In genomic region chr2:18415242-18415641, GRCm38 (mm10) we compare ENCODE assay signal across 30 mouse cellular contexts. TPM values are rescaled to one million over a fixed set of nuclear protein-coding genes. Genes with fewer than 3 reads are reported as not detected.
A peak's percentile ranks its signal among the peaks of the same experiment; 100 is the strongest.
DNase-seq lines count a peak whose midpoint lies in the region; ATAC-seq and TF ChIP-seq lines count a peak whose summit lies in the region.
"Had no signal": no experiment of that assay in that cellular context is flagged by ENCODE, and none has a peak within 500 bp of the region (broad histone marks: within the 10 kb centered on the region; RNA-seq: fewer than 3 reads in every experiment).

No protein-coding gene starts in this region.

- H3K27me3 ChIP-seq in MEL (ENCODE audit: control insufficient read depth in 1 of 2, insufficient read depth in 2 of 2, low read length in 2 of 2) = no peaks in the 10 kb centered on the region
- H3K27me3 ChIP-seq in stomach, postnatal 0 days (ENCODE audit: control insufficient read depth, insufficient read depth, low read length) = no peaks in the 10 kb centered on the region
- H3K27me3 ChIP-seq: CH12.LX; embryonic facial prominence, embryonic 12.5 days; embryonic facial prominence, embryonic 15.5 days; forebrain, embryonic 12.5 days; heart, embryonic 15.5 days; hindbrain, embryonic 13.5 days had no signal

- ATAC-seq in stomach, postnatal 0 days (ENCODE audit: low FRiP score, low TSS enrichment) = peak; percentile 12; the same call in 1 of the 2 replicates
- ATAC-seq: forebrain, embryonic 16.5 days; hindbrain, embryonic 16.5 days; intestine, postnatal 0 days had no signal

- no peak overlapping the region for H3K4me3 ChIP-seq in MEL (ENCODE audit: control insufficient read depth in 1 of 2, insufficient read depth in 1 of 2, low read depth in 2 of 2, low read length in 2 of 2)
- H3K4me3 ChIP-seq in stomach, postnatal 0 days (ENCODE audit: low read depth, low read length) = no peak overlapping the region
- H3K4me3 ChIP-seq: embryonic facial prominence, embryonic 12.5 days; embryonic facial prominence, embryonic 15.5 days; erythroblast, embryonic 14.5 days; forebrain, embryonic 12.5 days; heart, embryonic 15.5 days; hindbrain, embryonic 10.5 days; hindbrain, embryonic 13.5 days had no signal

- no peak overlapping the region for H3K9ac ChIP-seq in MEL (ENCODE audit: control insufficient read depth, low read depth, low read length, poor library complexity, severe bottlenecking)
- no peak overlapping the region for H3K9ac ChIP-seq in stomach, postnatal 0 days (ENCODE audit: low read length)
- H3K9ac ChIP-seq: embryonic facial prominence, embryonic 12.5 days; embryonic facial prominence, embryonic 15.5 days; forebrain, embryonic 12.5 days; heart, embryonic 15.5 days; hindbrain, embryonic 13.5 days had no signal

- TF ChIP-seq EP300 in MEL (IDR thresholded peaks at IDR 0.05; ENCODE audit: low read depth in 1 of 2, low read length in 2 of 2) = no peak
- TF ChIP-seq EP300 in stomach, postnatal 0 days (optimal IDR thresholded peaks at IDR 0.05) = no peak

- H3K4me1 ChIP-seq in MEL (ENCODE audit: control insufficient read depth in 1 of 2, insufficient read depth in 2 of 2, low read length in 2 of 2) = no peaks in the 10 kb centered on the region
- H3K4me1 ChIP-seq in stomach, postnatal 0 days (replicated peaks; ENCODE audit: control insufficient read depth, insufficient read depth) = no peaks in the 10 kb centered on the region
- H3K4me1 ChIP-seq: embryonic facial prominence, embryonic 12.5 days; embryonic facial prominence, embryonic 15.5 days; forebrain, embryonic 12.5 days; heart, embryonic 15.5 days; hindbrain, embryonic 10.5 days; hindbrain, embryonic 13.5 days had no signal

- TF ChIP-seq POLR2A in MEL (IDR thresholded peaks at IDR 0.05; ENCODE audit: control insufficient read depth in 1 of 2, insufficient read depth in 1 of 2, low read depth in 1 of 2, low read length in 2 of 2, poor library complexity in 1 of 2) = no peak

- 71% methylated on average over 3 of the region's 3 CpGs for WGBS in stomach, postnatal 0 days

- H3K27ac ChIP-seq in MEL (ENCODE audit: control insufficient read depth, low read depth, low read length) = no peak overlapping the region
- no peak overlapping the region for H3K27ac ChIP-seq in stomach, postnatal 0 days (replicated peaks)
- H3K27ac ChIP-seq: embryonic facial prominence, embryonic 12.5 days; embryonic facial prominence, embryonic 15.5 days; forebrain, embryonic 12.5 days; heart, embryonic 15.5 days; hindbrain, embryonic 10.5 days; hindbrain, embryonic 13.5 days had no signal

- H3K9me3 ChIP-seq in MEL (replicated peaks; ENCODE audit: insufficient read depth, low read length) = no peaks in the 10 kb centered on the region
- H3K9me3 ChIP-seq in stomach, postnatal 0 days (ENCODE audit: control insufficient read depth, low read length) = no peaks in the 10 kb centered on the region
- H3K9me3 ChIP-seq: embryonic facial prominence, embryonic 12.5 days; embryonic facial prominence, embryonic 15.5 days; forebrain, embryonic 12.5 days; G1E; heart, embryonic 15.5 days; hindbrain, embryonic 13.5 days had no signal

- no peaks in the 10 kb centered on the region for H3K36me3 ChIP-seq in MEL (ENCODE audit: control insufficient read depth in 1 of 2, insufficient read depth in 2 of 2, low read length in 2 of 2)
- no peaks in the 10 kb centered on the region for H3K36me3 ChIP-seq in stomach, postnatal 0 days (ENCODE audit: control insufficient read depth, insufficient read depth, low read length)
- H3K36me3 ChIP-seq: embryonic facial prominence, embryonic 12.5 days; embryonic facial prominence, embryonic 15.5 days; forebrain, embryonic 12.5 days; G1E; heart, embryonic 15.5 days; hindbrain, embryonic 10.5 days; hindbrain, embryonic 13.5 days had no signal

- no peak overlapping the region for H3K4me2 ChIP-seq in stomach, postnatal 0 days (replicated peaks; ENCODE audit: low read depth)
- H3K4me2 ChIP-seq: embryonic facial prominence, embryonic 12.5 days; embryonic facial prominence, embryonic 15.5 days; forebrain, embryonic 12.5 days; heart, embryonic 11.5 days; heart, embryonic 15.5 days; hindbrain, embryonic 13.5 days had no signal

- no peaks in the 10 kb centered on the region for H3K79me2 ChIP-seq in MEL (ENCODE audit: control insufficient read depth, insufficient read depth, low read length, poor library complexity)

- TF ChIP-seq CTCF in MEL (IDR thresholded peaks at IDR 0.05 in 2 of 3, conservative IDR thresholded peaks at IDR 0.05 in 1 of 3; ENCODE audit: control insufficient read depth in 1 of 3, insufficient read depth in 1 of 3, low read depth in 2 of 3, low read length in 3 of 3, poor library complexity in 1 of 3, severe bottlenecking in 1 of 3) = no peak
- no peak for TF ChIP-seq CTCF in stomach, postnatal 0 days (IDR thresholded peaks at IDR 0.05; ENCODE audit: low read depth)

- peak; percentile 24 for DNase-seq in CD4-positive helper T cell, adult 2 months (ENCODE audit: low read depth, low spot score)
- peak; percentile 39 for DNase-seq in MEL (ENCODE audit: low read depth, low spot score)
- peak; percentile 14 for DNase-seq in stomach, postnatal 0 days (ENCODE audit: low spot score)
- DNase-seq in neural tube, embryonic 10.5 days (ENCODE audit: extremely low spot score, low spot score) = no peak
- no peak for DNase-seq in urinary bladder, adult 18-20 months (ENCODE audit: low spot score in 2 of 2)
- DNase-seq in heart, adult 18-20 months = no peak
- DNase-seq: adrenal gland, adult 2 months; adrenal gland, postnatal 14 days; B cell, adult 2 months; cerebellum, adult 11 months; cerebellum, adult 2 months; cerebellum, adult 9-11 months; cerebellum, postnatal 25 days; gastrocnemius, postnatal 10 days; gastrocnemius, postnatal 36 days; heart, postnatal 10 days; heart, postnatal 36 days had no signal

- TF ChIP-seq RAD21 in MEL (IDR thresholded peaks at IDR 0.05; ENCODE audit: low read depth, low read length) = no peak

TF ChIP-seq in MEL, 35 proteins besides CTCF, POLR2A, EP300 and RAD21:
- no peak for TF ChIP-seq MXI1 (IDR thresholded peaks at IDR 0.05; ENCODE audit: low read depth, low read length)
- no peak for TF ChIP-seq MAFK (IDR thresholded peaks at IDR 0.05; ENCODE audit: borderline replicate concordance, low read depth, low read length)
- TF ChIP-seq TCF12 (IDR thresholded peaks at IDR 0.05; ENCODE audit: low read depth, low read length) = no peak
- TF ChIP-seq JUND (IDR thresholded peaks at IDR 0.05; ENCODE audit: low read depth, low read length) = no peak
- TF ChIP-seq ZKSCAN1 (IDR thresholded peaks at IDR 0.05; ENCODE audit: low read depth, low read length) = no peak
- no peak for TF ChIP-seq POLR2AphosphoS5 (IDR thresholded peaks at IDR 0.05; ENCODE audit: borderline replicate concordance, low read depth, low read length)
- TF ChIP-seq SMC3 (IDR thresholded peaks at IDR 0.05; ENCODE audit: low read depth, low read length) = no peak
- no peak for TF ChIP-seq NELFE (IDR thresholded peaks at IDR 0.05; ENCODE audit: low read depth, low read length)
- no peak for TF ChIP-seq ELF1 (IDR thresholded peaks at IDR 0.05; ENCODE audit: low read depth, low read length)
- no peak for TF ChIP-seq KAT2A (conservative IDR thresholded peaks at IDR 0.05; ENCODE audit: low read depth, low read length)
- TF ChIP-seq MAX (IDR thresholded peaks at IDR 0.05; ENCODE audit: low read length) = no peak
- TF ChIP-seq GABPA (IDR thresholded peaks at IDR 0.05; ENCODE audit: low read depth, low read length) = no peak
- no peak for TF ChIP-seq USF2 (IDR thresholded peaks at IDR 0.05; ENCODE audit: borderline replicate concordance in 1 of 2, insufficient read depth in 1 of 2, low read depth in 1 of 2, low read length in 2 of 2)
- TF ChIP-seq USF1 (IDR thresholded peaks at IDR 0.05; ENCODE audit: low read depth, low read length) = no peak
- no peak for TF ChIP-seq ETS1 (IDR thresholded peaks at IDR 0.05; ENCODE audit: low read depth, low read length)
- no peak for TF ChIP-seq GATA1 (IDR thresholded peaks at IDR 0.05; ENCODE audit: low read depth, low read length)
- no peak for TF ChIP-seq RCOR1 (IDR thresholded peaks at IDR 0.05; ENCODE audit: low read depth, low read length)
- no peak for TF ChIP-seq CHD1 (IDR thresholded peaks at IDR 0.05; ENCODE audit: low read depth, low read length)
- TF ChIP-seq ZMIZ1 (IDR thresholded peaks at IDR 0.05; ENCODE audit: low read depth, low read length) = no peak

RNA-seq across cellular contexts. Expression of gene Dnajc1, which starts 22.6 kb away (rescaled TPM):
- 9.3 and 10.4 TPM in 2 replicates for total RNA-seq in MEL (2012; rRNA removed)
- 10 to 100 TPM; 14.3 to 86.1 TPM for polyA plus RNA-seq in MEL (2012; ENCODE audit: insufficient read depth in 1 of 2, insufficient read length in 2 of 2, low read depth in 1 of 2, low replicate concordance in 2 of 2, missing spikeins in 1 of 2)
- polyA plus RNA-seq in stomach, postnatal 0 days (2015; fragmentation: Nextera tagmentation; extraction: Ambion mirVana) = 34.4 and 34.5 TPM in 2 replicates
- 10 to 100 TPM; 13.5 to 14.7 TPM for total RNA-seq in heart, adult 18-20 months (2021)

Comparison
In these comparisons a context has a peak if more than half of its experiments do, and no peak if none do; other contexts are left out.
1. DNase-seq: peak in CD4-positive helper T cell, adult 2 months (single experiment), MEL (single experiment) and stomach, postnatal 0 days (single experiment); none in neural tube, embryonic 10.5 days (single experiment), urinary bladder, adult 18-20 months (0 of 2) and heart, adult 18-20 months (0 of 2).